Mouse (Mus musculus) cortical plate, adult 2 months (tissue): Measurements from ENCODE around the gene Gjb3.

Experiments used
- CTCF ChIP-seq: fragments of 200-500 bp; IDR thresholded peaks from 2 replicates; pipeline ENCODE4 v1.5.1; 2011; ENCODE audit warnings: mild to moderate bottlenecking, control low read depth, low read length; ENCODE audit not compliant: insufficient read depth; ENCODE audit errors: extremely low read depth
- POLR2A ChIP-seq: fragments of 200-500 bp; IDR thresholded peaks from 2 replicates; pipeline ENCODE4 v1.6.1; 2011; ENCODE audit warnings: mild to moderate bottlenecking, low read length, control low read depth; ENCODE audit not compliant: insufficient read depth; ENCODE audit errors: extremely low read depth

DNA sequence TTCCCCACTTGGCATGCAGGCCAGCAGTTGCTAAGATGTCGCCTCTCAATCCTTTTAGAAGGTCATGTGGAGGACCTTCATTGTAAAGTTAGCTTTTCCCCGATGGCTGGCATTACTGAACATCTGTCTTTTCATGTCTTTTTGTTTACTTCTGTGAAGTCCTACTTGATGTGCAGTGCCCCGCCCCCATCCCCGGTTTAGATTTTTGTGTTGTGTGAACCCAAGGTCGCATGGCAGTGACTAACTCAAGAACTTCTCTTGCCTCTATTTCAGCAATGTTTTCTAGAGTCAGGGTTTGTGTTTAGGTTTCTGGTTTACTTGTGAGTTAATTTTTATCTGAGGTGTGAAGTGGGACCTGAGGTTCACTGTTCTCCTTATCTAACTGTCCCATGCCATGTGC, 38.0 kb downstream of the Gjb3 start:
- TF ChIP-seq CTCF (no peak), POLR2A (no peak)
